Mouse (Mus musculus) C2C12 (cell line): ENCODE measurements around the gene Map2k6. TPM values are rescaled to one million over a fixed set of nuclear protein-coding genes. Genes with fewer than 3 reads are reported as not detected.

Experiments used
- H3K27me3 ChIP-seq: one replicate; pipeline ENCODE4 v1.6.1; 2011; ENCODE audit not compliant: control insufficient read depth, insufficient read depth, insufficient read length
- H3K36me3 ChIP-seq: one replicate; pipeline ENCODE4 v1.6.1; 2011; ENCODE audit not compliant: control insufficient read depth, insufficient read depth
- H3K4me3 ChIP-seq: one replicate; pipeline ENCODE4 v1.5.1; 2011; ENCODE audit warnings: mild to moderate bottlenecking, control low read depth; ENCODE audit not compliant: poor library complexity, insufficient read depth, severe bottlenecking
- H3K79me2 ChIP-seq: one replicate; pipeline ENCODE4 v1.6.1; 2011; ENCODE audit not compliant: control insufficient read depth, insufficient read depth
- H3K79me3 ChIP-seq: one replicate; pipeline ENCODE4 v1.6.1; 2011; ENCODE audit warnings: low read depth, control low read depth
- H3ac ChIP-seq: one replicate; pipeline ENCODE3; 2011; ENCODE audit warnings: low read depth; ENCODE audit not compliant: control insufficient read depth, insufficient read length
- CEBPB ChIP-seq: IDR thresholded peaks from one replicate; pipeline ENCODE4 v1.6.1; 2011; ENCODE audit warnings: low read depth, mild to moderate bottlenecking, control low read depth, moderate library complexity
- CTCF ChIP-seq: IDR thresholded peaks from one replicate; pipeline ENCODE4 v1.5.1; 2011; ENCODE audit not compliant: control insufficient read depth, insufficient read depth, insufficient read length
- FOSL1 ChIP-seq: IDR thresholded peaks from one replicate; pipeline ENCODE4 v1.8.0; 2011; ENCODE audit warnings: mild to moderate bottlenecking, low read length; ENCODE audit not compliant: poor library complexity, insufficient read depth, severe bottlenecking
- MAX ChIP-seq: IDR thresholded peaks from one replicate; pipeline ENCODE4 v1.6.1; 2011; ENCODE audit warnings: mild to moderate bottlenecking, control low read depth
- MYOD1 ChIP-seq: IDR thresholded peaks from one replicate; pipeline ENCODE4 v1.6.1; 2011; ENCODE audit warnings: low read depth; ENCODE audit not compliant: control insufficient read depth, insufficient read length
- MYOG ChIP-seq: IDR thresholded peaks from one replicate; pipeline ENCODE4 v1.6.1; 2011; ENCODE audit not compliant: control insufficient read depth, insufficient read length; ENCODE audit errors: extremely low read depth
- USF1 ChIP-seq: IDR thresholded peaks from one replicate; pipeline ENCODE4 v1.6.1; 2011; ENCODE audit warnings: low read depth, mild to moderate bottlenecking, control low read depth, moderate library complexity
- polyA plus RNA-seq: library from polyadenylated mRNA; unstranded; fragments of >200 nt; fragmentation: generic; extraction: Trizol; gene quantifications from one replicate; pipeline ENCODE4 v1.2.1, GENCODE M21; 2012; ENCODE audit warnings: missing spikeins

Gene Map2k6
- polyA plus RNA-seq, 1 experiment, result 4.8 TPM

- Histone ChIP-seq H3K27me3 (no peaks in the 10 kb centered on the region), H3K79me2 (no peaks in the 10 kb centered on the region), H3K79me3 (no peaks in the 10 kb centered on the region), H3K36me3 (no peaks in the 10 kb centered on the region), H3ac (no peak overlapping the region), H3K4me3 (no peak overlapping the region)
- TF ChIP-seq USF1, result no peak
Observed at GRCm38 (mm10) chr11:110531087-110531486, 132.2 kb downstream of the Map2k6 start.

- no peaks in the 10 kb centered on the region for H3K36me3 ChIP-seq
- H3ac ChIP-seq, result no peak overlapping the region
- TF ChIP-seq FOSL1 (no peak), MYOD1 (no peak), MAX (no peak), CEBPB (no peak), USF1 (no peak), CTCF (no peak), MYOG (no peak)
- H3K79me2 ChIP-seq, result no peaks in the 10 kb centered on the region
- no peaks in the 10 kb centered on the region for H3K27me3 ChIP-seq
- no peak overlapping the region for H3K4me3 ChIP-seq
- H3K79me3 ChIP-seq, result no peaks in the 10 kb centered on the region
Observed at GRCm38 (mm10) chr11:110534856-110535255, 135.9 kb downstream of the Map2k6 start.

DNA sequence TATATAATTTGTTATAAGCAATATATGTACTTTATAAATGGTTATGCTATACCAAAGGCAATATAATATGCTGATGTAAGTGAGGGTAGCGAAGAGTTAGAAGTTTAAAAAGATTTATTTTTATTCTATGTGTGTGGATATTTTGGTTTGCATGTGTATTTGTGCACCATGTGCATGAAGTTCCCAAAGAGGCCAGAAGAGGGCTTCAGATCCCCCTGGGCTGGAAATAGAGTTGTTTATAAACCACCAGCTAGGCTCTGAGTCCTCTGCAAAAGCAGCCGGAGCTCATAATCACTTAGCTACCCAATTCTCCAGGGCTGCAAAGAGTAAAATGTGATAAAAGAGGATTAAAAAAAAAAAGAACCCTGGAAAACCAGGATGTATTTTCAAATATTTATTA, 137.6 kb downstream of the Map2k6 start:
- no peaks in the 10 kb centered on the region for H3K36me3 ChIP-seq
- TF ChIP-seq FOSL1 (no peak), MYOD1 (no peak), MYOG (no peak), MAX (no peak), CEBPB (no peak), USF1 (no peak), CTCF (no peak)
- no peaks in the 10 kb centered on the region for H3K79me3 ChIP-seq
- no peak overlapping the region for H3K4me3 ChIP-seq
- no peak overlapping the region for H3ac ChIP-seq
- H3K27me3 ChIP-seq, result no peaks in the 10 kb centered on the region
- H3K79me2 ChIP-seq, result no peaks in the 10 kb centered on the region

- H3K4me3 ChIP-seq, result no peak overlapping the region
- TF ChIP-seq MYOG, result no peak
- no peak for TF ChIP-seq CEBPB
- peak; percentile 5 for TF ChIP-seq CTCF
- no peaks in the 10 kb centered on the region for H3K27me3 ChIP-seq
- H3K79me2 ChIP-seq, result no peaks in the 10 kb centered on the region
- no peak overlapping the region for H3ac ChIP-seq
- no peaks in the 10 kb centered on the region for H3K36me3 ChIP-seq
- H3K79me3 ChIP-seq, result no peaks in the 10 kb centered on the region
Observed at GRCm38 (mm10) chr11:110537602-110538001, 138.7 kb downstream of the Map2k6 start.

DNA sequence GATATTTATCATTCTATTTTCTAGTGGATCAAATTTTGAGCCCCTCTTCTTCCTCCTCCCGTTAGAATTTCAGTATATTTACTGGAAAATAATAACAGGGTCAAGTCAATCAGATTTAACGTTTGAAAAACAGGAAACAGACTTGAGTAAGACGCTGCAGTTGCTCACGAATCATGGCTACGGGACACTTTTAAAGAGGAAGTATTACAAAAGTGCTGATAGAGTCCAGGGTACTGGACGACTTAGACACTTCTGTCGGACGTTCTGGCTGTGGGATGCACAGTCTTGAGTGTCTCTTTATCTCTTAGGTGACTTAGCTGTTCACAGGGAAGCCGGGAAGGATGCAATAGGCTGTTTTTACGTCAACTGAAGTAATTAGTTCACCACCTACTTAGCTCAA, 139.3 kb downstream of the Map2k6 start:
- Histone ChIP-seq H3ac (no peak overlapping the region), H3K36me3 (no peaks in the 10 kb centered on the region), H3K27me3 (no peaks in the 10 kb centered on the region), H3K79me2 (no peaks in the 10 kb centered on the region), H3K4me3 (no peak overlapping the region), H3K79me3 (no peaks in the 10 kb centered on the region)
- TF ChIP-seq CTCF (no peak), CEBPB (no peak), MYOG (no peak), MAX (no peak), FOSL1 (no peak), USF1 (no peak), MYOD1 (no peak)

GRCm38 (mm10) chr11:110541933-110542332, 143.0 kb downstream of the Map2k6 start:
- Histone ChIP-seq H3K4me3 (no peak overlapping the region), H3K79me2 (no peaks in the 10 kb centered on the region)

More at GRCm38 (mm10) chr11:110541933-110542332, 143.0 kb downstream of the Map2k6 start:
- Histone ChIP-seq H3K27me3 (no peaks in the 10 kb centered on the region), H3K36me3 (no peaks in the 10 kb centered on the region), H3ac (no peak overlapping the region), H3K79me3 (no peaks in the 10 kb centered on the region)
- no peak for TF ChIP-seq MYOG
- no peak for TF ChIP-seq CEBPB
- no peak for TF ChIP-seq FOSL1
- TF ChIP-seq MYOD1, result no peak
- TF ChIP-seq USF1, result no peak
- no peak for TF ChIP-seq CTCF
- TF ChIP-seq MAX, result no peak
